Mouse (Mus musculus): ENCODE measurements at regions not wholly inside any gene's neighbourhood (a gene's known extent, or its start where the extent isn't known, plus 50 kb on each side); places are given as distances from the start of the nearest gene placed in this dataset.
A peak's percentile ranks its signal among the peaks of the same experiment; 100 is the strongest.
"Not testable (repeated sequence)": the region's sequence is repeated elsewhere in the genome, so short reads cannot be mapped to it uniquely, and the experiment has no call there.

DNA sequence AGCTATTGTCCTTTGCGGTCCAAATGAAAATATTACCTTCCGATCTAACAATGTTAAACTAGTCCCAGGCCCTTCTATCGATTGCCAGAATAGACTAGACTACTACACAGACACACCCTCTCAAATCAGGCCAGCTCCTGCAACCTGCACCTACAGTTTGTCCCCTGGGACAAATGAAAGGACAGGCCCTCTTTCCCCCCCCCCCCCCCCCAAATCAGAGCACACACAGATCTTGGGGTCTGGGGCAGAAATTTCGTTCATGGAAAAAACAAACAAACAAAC lies 77.8 kb downstream of the BC107364 start:
- WGBS = no CpG with 5 or more reads among the region's 4 CpGs
- H3K4me1 ChIP-seq (ENCODE audit: control insufficient read depth, insufficient read depth, low read length); H3K27me3 ChIP-seq (ENCODE audit: control insufficient read depth, insufficient read depth, low read length); H3K4me3 ChIP-seq (replicated peaks; ENCODE audit: insufficient read depth, low read depth, low read length); H3K27ac ChIP-seq (ENCODE audit: insufficient read depth, low read length); DNase-seq: not testable (repeated sequence)

DNA sequence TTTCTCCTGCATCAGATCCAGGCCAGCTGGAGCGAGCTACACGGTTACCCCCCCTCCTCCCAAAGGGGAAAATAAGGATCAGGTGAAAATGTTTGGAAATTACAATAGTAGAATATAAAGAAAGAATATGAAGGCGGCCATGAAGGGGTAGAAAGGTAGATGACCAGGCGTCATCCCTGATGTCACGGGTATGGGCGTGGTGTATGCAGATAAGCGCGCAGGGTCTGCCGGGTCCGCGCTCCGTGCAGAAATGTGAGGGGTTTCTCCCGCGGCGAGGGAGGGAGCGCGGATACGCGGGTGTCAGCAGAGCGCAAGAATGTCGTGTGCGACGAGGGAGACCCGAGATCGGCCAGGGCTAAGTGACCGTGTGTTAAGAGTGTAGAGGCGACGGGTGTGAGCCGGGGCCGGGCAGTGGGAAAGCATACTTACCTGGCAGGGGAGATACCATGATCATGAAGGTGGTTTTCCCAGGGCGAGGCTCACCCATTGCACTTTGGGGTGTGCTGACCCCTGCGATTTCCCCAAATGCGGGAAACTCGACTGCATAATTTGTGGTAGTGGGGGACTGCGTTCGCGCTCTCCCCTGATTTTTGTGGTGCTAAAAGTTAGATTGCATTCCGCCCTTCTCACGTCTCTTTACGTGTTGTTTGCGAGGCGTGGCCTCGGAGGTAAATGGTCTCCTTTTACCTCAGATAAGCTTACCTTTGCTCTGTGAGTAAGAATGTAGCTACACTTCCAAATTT lies 78.3 kb downstream of the BC107364 start:
- not testable (repeated sequence) for H3K27ac ChIP-seq (ENCODE audit: insufficient read depth, low read length); H3K4me1 ChIP-seq (ENCODE audit: control insufficient read depth, insufficient read depth, low read length); H3K4me3 ChIP-seq (replicated peaks; ENCODE audit: insufficient read depth, low read depth, low read length); H3K27me3 ChIP-seq (ENCODE audit: control insufficient read depth, insufficient read depth, low read length); DNase-seq
- 24% methylated on average over 2 of the region's 43 CpGs for WGBS

GRCm38 (mm10) chr3:96362581-96362980 lies 68.8 kb upstream of the Fcgr1 start:
- H3K27me3 ChIP-seq (ENCODE audit: control insufficient read depth, insufficient read depth, low read length); H3K27ac ChIP-seq (ENCODE audit: insufficient read depth, low read length); H3K4me3 ChIP-seq (replicated peaks; ENCODE audit: insufficient read depth, low read depth, low read length); H3K4me1 ChIP-seq (ENCODE audit: control insufficient read depth, insufficient read depth, low read length): not testable (repeated sequence)
- WGBS = 41% methylated on average over 10 of the region's 10 CpGs
- DNase-seq = peak in 1 of 2 experiments; percentile 0

DNA sequence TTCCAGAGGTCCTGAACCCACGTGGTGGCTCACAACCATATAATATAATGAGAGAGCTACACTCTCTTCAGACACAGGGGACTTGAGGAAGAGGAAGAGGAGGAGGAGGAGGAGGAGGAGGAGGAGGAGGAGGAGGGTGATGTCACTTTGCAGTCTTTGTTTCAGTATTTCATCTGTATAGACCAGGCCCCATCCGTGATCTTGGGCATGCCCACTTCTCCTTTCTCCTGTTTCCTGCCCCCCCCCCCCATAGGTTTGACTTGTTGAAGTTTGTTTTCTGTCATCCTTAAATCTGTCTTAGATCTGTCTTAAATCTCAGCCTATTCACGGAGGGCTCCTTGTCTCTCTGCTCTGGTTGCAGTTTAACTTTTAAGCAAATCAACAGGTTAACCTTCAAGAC lies 67.0 kb upstream of the Fcgr1 start:
- DNase-seq = no peak
- WGBS = 76% methylated on average over 3 of the region's 3 CpGs
- Histone ChIP-seq H3K27me3 (ENCODE audit: control insufficient read depth, insufficient read depth, low read length) (no peaks in the 10 kb centered on the region; the same call in 1 of the 2 replicates), H3K4me3 (replicated peaks; ENCODE audit: insufficient read depth, low read depth, low read length) (no peak overlapping the region), H3K27ac (ENCODE audit: insufficient read depth, low read length) (no peak overlapping the region), H3K4me1 (ENCODE audit: control insufficient read depth, insufficient read depth, low read length) (no peaks in the 10 kb centered on the region)
- TF ChIP-seq POLR2A (IDR thresholded peaks at IDR 0.05; ENCODE audit: borderline replicate concordance, insufficient read depth, low read length) = no peak
- TF ChIP-seq CTCF (IDR thresholded peaks at IDR 0.05; ENCODE audit: borderline replicate concordance, insufficient read depth, low read depth, low read length) = no peak

GRCm38 (mm10) chr3:96360214-96360536 lies 66.4 kb upstream of the Fcgr1 start:
- DNase-seq; H3K4me1 ChIP-seq (ENCODE audit: control insufficient read depth, insufficient read depth, low read length); H3K4me3 ChIP-seq (replicated peaks; ENCODE audit: insufficient read depth, low read depth, low read length); H3K27ac ChIP-seq (ENCODE audit: insufficient read depth, low read length); H3K27me3 ChIP-seq (ENCODE audit: control insufficient read depth, insufficient read depth, low read length): not testable (repeated sequence)
- 12% methylated on average over 2 of the region's 21 CpGs for WGBS

- H3K4me3 ChIP-seq (replicated peaks; ENCODE audit: insufficient read depth, low read depth, low read length); H3K27me3 ChIP-seq (ENCODE audit: control insufficient read depth, insufficient read depth, low read length); DNase-seq; H3K4me1 ChIP-seq (ENCODE audit: control insufficient read depth, insufficient read depth, low read length); H3K27ac ChIP-seq (ENCODE audit: insufficient read depth, low read length): not testable (repeated sequence)
- WGBS = no CpG with 5 or more reads among the region's 26 CpGs
Observed at GRCm38 (mm10) chr3:96359507-96360213, 65.9 kb upstream of the Fcgr1 start.

DNA sequence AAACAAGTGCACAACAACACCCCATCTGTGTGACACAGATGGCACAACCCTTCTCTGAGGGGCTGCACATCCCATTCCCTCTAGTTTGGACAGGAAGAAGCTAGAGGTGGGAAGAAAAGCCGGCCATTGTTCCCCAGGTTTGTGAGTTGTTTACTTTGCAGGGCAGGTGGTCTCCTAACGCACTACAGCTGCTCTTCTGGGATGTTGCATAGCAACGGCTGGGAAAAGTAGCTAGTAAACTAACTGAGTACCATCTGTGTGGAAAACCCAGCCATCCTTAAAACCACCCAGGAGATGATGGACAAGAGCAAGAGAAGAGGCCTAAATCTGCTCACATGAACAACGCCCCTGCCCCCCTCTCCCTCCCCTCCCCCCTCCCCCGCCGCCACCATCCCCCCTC lies 57.9 kb upstream of the Fcgr1 start:
- not testable (repeated sequence) for H3K4me3 ChIP-seq (replicated peaks; ENCODE audit: insufficient read depth, low read depth, low read length); DNase-seq
- no CpG with 5 or more reads among the region's 6 CpGs for WGBS

GRCm38 (mm10) chr3:96350985-96351384 lies 57.2 kb upstream of the Fcgr1 start:
- H3K27ac ChIP-seq (ENCODE audit: insufficient read depth, low read length); DNase-seq; H3K4me3 ChIP-seq (replicated peaks; ENCODE audit: insufficient read depth, low read depth, low read length); H3K4me1 ChIP-seq (ENCODE audit: control insufficient read depth, insufficient read depth, low read length); H3K27me3 ChIP-seq (ENCODE audit: control insufficient read depth, insufficient read depth, low read length): not testable (repeated sequence)
- WGBS = no CpG with 5 or more reads among the region's 13 CpGs

More for the DNA sequence above, 57.9 kb upstream of the Fcgr1 start:
- not testable (repeated sequence) for H3K4me1 ChIP-seq (ENCODE audit: control insufficient read depth, insufficient read depth, low read length); H3K27me3 ChIP-seq (ENCODE audit: control insufficient read depth, insufficient read depth, low read length); H3K27ac ChIP-seq (ENCODE audit: insufficient read depth, low read length)

DNA sequence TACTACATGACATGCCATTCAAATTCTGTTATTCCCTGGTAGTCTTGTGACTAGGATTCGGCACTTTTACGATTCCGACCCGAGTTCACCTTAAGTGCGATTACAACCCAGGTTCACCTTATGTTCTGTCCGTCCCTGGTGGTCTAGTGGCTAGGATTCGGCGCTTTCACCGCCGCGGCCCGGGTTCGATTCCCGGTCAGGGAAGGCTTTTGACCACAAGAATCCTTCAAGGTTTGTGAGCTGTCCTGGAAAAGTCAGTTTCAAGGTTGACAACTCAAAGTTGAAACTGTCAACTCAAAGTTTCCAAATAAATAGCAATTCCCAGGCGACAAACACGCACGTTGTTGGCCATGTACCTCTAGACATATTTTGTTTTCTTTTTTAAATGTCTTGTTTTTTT lies 52.8 kb upstream of the Fcgr1 start:
- H3K27ac ChIP-seq (ENCODE audit: insufficient read depth, low read length); DNase-seq; H3K4me1 ChIP-seq (ENCODE audit: control insufficient read depth, insufficient read depth, low read length); H3K4me3 ChIP-seq (replicated peaks; ENCODE audit: insufficient read depth, low read depth, low read length); H3K27me3 ChIP-seq (ENCODE audit: control insufficient read depth, insufficient read depth, low read length): not testable (repeated sequence)
- WGBS = no CpG with 5 or more reads among the region's 17 CpGs
